Mouse (Mus musculus) testis, adult 2 months (tissue): ENCODE measurements at regions not wholly inside any gene's neighbourhood (a gene's known extent, or its start where the extent isn't known, plus 50 kb on each side); places are given as distances from the start of the nearest gene placed in this dataset.

Source experiments
- H3K27ac ChIP-seq: fragments of 200-500 bp; 2 replicates; pipeline ENCODE4 v1.5.1; 2012; ENCODE audit warnings: low read depth, low read length; ENCODE audit not compliant: control insufficient read depth, insufficient read depth
- H3K27me3 ChIP-seq: fragments of 200-500 bp; 2 replicates; pipeline ENCODE4 v1.6.1; 2012; ENCODE audit warnings: mild to moderate bottlenecking, low read length, moderate library complexity; ENCODE audit not compliant: control insufficient read depth, insufficient read depth
- H3K36me3 ChIP-seq: fragments of 200-500 bp; 2 replicates; pipeline ENCODE4 v1.6.1; 2012; ENCODE audit warnings: mild to moderate bottlenecking, low read length; ENCODE audit not compliant: control insufficient read depth, insufficient read depth
- H3K4me1 ChIP-seq: fragments of 200-500 bp; 2 replicates; pipeline ENCODE4 v1.6.1; 2012; ENCODE audit warnings: low read length; ENCODE audit not compliant: control insufficient read depth, insufficient read depth
- H3K4me3 ChIP-seq: fragments of 200-500 bp; 2 replicates; pipeline ENCODE4 v1.5.1; 2012; ENCODE audit warnings: low read depth, mild to moderate bottlenecking, low read length, moderate library complexity, mixed read lengths; ENCODE audit not compliant: control insufficient read depth
- CTCF ChIP-seq: fragments of 200-500 bp; IDR thresholded peaks from 2 replicates; pipeline ENCODE4 v1.5.1; 2012; ENCODE audit warnings: low read depth, mild to moderate bottlenecking, inconsistent platforms, low read length, moderate library complexity; ENCODE audit not compliant: control insufficient read depth, insufficient read depth, insufficient replicate concordance
- POLR2A ChIP-seq: fragments of 200-500 bp; IDR thresholded peaks from 2 replicates; pipeline ENCODE4 v1.6.1; 2012; ENCODE audit warnings: low read depth, mild to moderate bottlenecking, inconsistent platforms, low read length, moderate library complexity; ENCODE audit not compliant: control insufficient read depth

DNA sequence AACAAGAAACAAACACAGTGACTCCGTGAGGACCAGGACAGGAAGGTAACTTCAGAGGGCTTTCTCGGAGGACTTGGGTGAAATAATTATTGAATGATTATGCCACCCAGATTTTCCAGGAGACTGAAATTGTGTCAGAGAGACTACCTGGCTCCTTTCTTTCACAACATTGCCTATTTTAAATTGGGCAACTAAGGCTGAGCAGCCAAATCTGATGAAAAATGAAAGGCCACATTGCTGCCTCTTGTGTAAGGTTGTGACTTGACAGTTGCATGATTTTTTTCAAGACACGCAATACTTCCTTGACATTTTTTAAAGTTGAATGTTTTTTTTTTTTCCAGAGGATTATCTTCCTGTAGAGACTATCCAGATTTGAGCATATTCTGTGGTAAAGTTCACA, 161.5 kb upstream of the Rxylt1 start:
- Histone ChIP-seq H3K4me1 (no peaks in the 10 kb centered on the region), H3K27ac (no peak overlapping the region), H3K4me3 (no peak overlapping the region), H3K27me3 (no peaks in the 10 kb centered on the region), H3K36me3 (no peaks in the 10 kb centered on the region)
- no peak for TF ChIP-seq CTCF
- TF ChIP-seq POLR2A, result no peak

DNA sequence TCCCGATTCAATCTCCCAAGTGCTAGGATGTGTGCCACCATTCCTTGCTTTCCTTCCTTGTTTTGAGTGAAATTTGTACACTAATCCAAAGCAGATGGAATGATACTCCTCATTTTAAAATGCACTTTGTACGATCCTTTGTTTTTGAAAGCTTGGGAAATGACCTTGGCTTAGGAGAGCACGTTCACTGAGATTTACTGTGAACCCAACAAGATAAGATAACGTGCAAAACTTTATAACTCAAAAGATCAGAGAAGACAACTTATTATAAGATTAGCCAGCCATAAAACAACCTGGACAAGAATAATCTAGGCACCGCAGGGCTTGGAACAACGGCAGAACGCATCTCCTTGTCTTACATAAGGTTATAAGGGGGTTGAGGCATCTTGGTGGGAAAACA, 134.6 kb upstream of the Rxylt1 start:
- TF ChIP-seq CTCF (no peak), POLR2A (no peak)
- no peaks in the 10 kb centered on the region for H3K36me3 ChIP-seq
- no peaks in the 10 kb centered on the region for H3K4me1 ChIP-seq
- H3K27ac ChIP-seq, result no peak overlapping the region
- no peaks in the 10 kb centered on the region for H3K27me3 ChIP-seq
- H3K4me3 ChIP-seq, result no peak overlapping the region

DNA sequence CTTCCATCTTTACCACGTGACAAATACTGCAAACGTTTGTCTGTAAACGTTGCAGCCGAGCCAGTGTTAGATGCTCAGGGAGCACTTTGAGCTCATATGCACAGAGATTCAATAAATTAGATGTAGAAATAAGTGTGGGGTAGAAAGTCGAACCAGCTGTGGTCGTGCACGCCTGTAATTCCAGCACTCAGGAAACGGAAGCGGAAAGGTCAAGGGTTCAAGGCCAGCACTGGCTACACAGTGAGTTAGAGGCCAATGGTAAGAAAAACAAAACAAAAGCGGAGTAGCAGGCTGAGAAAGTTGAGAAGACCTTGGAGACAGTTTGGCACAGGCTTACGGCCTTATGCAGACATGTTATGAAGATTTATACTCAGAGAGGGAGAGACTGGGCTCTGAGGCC, 133.6 kb upstream of the Rxylt1 start:
- Histone ChIP-seq H3K4me3 (no peak overlapping the region), H3K27me3 (no peaks in the 10 kb centered on the region), H3K36me3 (no peaks in the 10 kb centered on the region), H3K27ac (no peak overlapping the region), H3K4me1 (no peaks in the 10 kb centered on the region)
- no peak for TF ChIP-seq CTCF
- no peak for TF ChIP-seq POLR2A

DNA sequence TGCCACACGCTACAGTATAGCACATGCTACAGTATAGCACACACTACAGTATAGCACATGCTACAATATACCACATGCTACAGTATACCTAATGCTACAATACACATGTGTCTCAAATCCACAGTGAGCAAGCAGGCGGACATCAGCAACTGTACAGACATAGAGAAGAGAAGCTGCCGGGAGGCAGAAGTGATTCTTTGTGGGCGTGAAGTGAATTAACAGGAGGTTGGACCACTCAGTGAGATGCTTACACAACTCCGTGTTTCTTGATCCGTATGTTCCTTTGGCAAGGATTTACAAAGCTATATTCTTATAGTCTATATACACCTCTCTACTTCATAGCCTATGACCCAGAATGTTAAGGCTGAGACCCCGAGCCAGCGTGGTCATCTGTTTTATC, 128.5 kb upstream of the Rxylt1 start:
- H3K27me3 ChIP-seq, result no peaks in the 10 kb centered on the region
- no peak for TF ChIP-seq CTCF
- no peak for TF ChIP-seq POLR2A
- H3K27ac ChIP-seq, result no peak overlapping the region
- no peaks in the 10 kb centered on the region for H3K36me3 ChIP-seq
- no peaks in the 10 kb centered on the region for H3K4me1 ChIP-seq
- H3K4me3 ChIP-seq, result no peak overlapping the region

DNA sequence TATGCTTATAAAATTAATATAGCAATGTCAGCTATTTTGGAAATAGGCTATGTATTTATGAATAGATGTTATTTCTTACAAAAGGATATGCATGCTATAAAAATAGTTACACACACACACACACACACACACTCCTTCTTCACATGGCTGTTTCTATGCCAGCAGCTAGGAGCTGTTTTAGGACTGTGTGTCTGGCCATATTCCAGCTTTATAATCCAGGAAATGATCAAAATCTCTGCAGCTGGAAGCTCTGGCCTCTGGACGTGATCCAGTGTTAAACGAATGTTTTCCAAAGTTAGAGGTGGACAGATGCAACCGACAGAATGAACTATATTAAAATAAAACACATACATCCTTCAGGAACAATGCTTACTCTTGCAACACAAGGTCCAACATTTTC, 125.9 kb upstream of the Rxylt1 start:
- Histone ChIP-seq H3K4me1 (no peaks in the 10 kb centered on the region), H3K36me3 (no peaks in the 10 kb centered on the region), H3K27me3 (no peaks in the 10 kb centered on the region), H3K4me3 (no peak overlapping the region), H3K27ac (no peak overlapping the region)
- TF ChIP-seq POLR2A, result no peak
- no peak for TF ChIP-seq CTCF

DNA sequence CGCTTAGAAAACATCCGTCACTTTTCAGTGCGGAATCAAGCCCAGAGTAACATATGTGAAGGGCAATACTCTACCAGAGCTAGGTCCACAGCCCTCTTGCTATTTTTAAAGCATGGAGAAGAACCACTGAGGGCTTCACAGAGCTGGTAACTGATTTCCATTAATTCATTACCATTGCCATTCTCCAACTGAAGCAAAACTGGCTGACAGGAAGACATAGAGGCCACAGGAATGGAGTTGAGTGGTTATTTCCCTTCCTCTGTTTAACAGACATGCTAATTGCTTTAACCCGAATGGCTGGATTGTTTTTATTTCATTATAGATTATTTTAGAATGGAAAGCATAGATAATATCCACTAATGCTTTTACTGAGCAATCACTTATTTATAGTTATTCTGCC, 120.4 kb upstream of the Rxylt1 start:
- Histone ChIP-seq H3K27me3 (no peaks in the 10 kb centered on the region), H3K36me3 (no peaks in the 10 kb centered on the region), H3K4me1 (no peaks in the 10 kb centered on the region), H3K4me3 (no peak overlapping the region), H3K27ac (no peak overlapping the region)
- no peak for TF ChIP-seq CTCF
- TF ChIP-seq POLR2A, result no peak

DNA sequence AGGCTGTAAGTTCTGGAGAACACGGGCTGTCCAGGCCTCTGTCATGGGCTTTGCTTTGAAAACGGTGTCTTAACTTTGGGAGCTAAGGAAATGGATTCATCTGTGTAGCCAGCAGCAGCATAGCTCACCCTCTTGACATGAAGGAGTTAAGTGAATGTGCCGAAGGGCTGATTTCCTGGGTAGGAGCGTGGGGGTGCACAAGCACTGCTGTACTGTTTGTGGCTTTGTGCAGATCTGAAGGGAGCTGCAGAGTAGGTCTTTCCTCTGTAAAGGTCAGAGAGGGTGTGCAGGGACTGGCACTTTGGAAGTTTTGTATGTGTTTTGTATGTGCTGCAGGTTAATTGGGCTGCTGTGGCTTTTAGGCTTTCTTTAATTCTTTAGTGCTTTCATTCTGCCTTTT, 102.6 kb upstream of the Rxylt1 start:
- TF ChIP-seq POLR2A (no peak), CTCF (no peak)
- Histone ChIP-seq H3K36me3 (no peaks in the 10 kb centered on the region), H3K27me3 (no peaks in the 10 kb centered on the region), H3K4me3 (no peak overlapping the region), H3K27ac (no peak overlapping the region), H3K4me1 (no peaks in the 10 kb centered on the region)

DNA sequence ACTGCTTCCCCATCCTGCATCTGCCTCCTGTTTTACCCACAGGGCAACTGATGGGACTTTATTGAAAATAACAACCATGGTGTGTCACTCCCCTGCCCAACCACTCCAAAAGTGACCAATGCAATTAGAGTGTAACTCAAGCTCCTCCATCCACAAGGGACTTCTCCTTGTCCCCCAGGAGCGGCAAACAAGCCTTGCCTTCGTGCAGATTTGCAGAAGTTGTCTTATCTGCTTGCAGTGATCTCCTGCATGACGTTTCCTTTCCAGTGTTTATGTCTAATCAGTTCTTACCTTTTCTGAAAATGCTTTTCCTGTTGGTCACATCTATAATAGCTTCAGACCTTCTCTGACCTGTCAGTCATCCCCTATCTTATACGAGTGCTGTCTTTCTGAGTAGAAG, 100.5 kb upstream of the Rxylt1 start:
- no peak for TF ChIP-seq POLR2A
- no peak for TF ChIP-seq CTCF
- H3K27me3 ChIP-seq, result no peaks in the 10 kb centered on the region
- no peaks in the 10 kb centered on the region for H3K4me1 ChIP-seq
- no peaks in the 10 kb centered on the region for H3K36me3 ChIP-seq
- no peak overlapping the region for H3K4me3 ChIP-seq
- no peak overlapping the region for H3K27ac ChIP-seq
